20 mouse cellular contexts compared by ENCODE assay signal in genomic region chr3:110356822-110357594, GRCm38 (mm10).
"Had no signal": no experiment of that assay in that cellular context is flagged by ENCODE, and none has a peak within 500 bp of the region (broad histone marks: within the 10 kb centered on the region; RNA-seq: fewer than 3 reads in every experiment).

No protein-coding gene starts in this region.

- H3K27ac ChIP-seq: midbrain, embryonic 10.5 days; midbrain, embryonic 12.5 days; neural tube, embryonic 13.5 days; neural tube, embryonic 15.5 days; stomach, embryonic 15.5 days; stomach, postnatal 0 days had no signal

- H3K9me3 ChIP-seq: midbrain, embryonic 10.5 days; midbrain, embryonic 12.5 days; neural tube, embryonic 13.5 days; neural tube, embryonic 15.5 days; stomach, embryonic 15.5 days had no signal

- H3K27me3 ChIP-seq: midbrain, embryonic 12.5 days; neural tube, embryonic 13.5 days; neural tube, embryonic 15.5 days; stomach, embryonic 15.5 days had no signal

- H3K4me1 ChIP-seq: midbrain, embryonic 10.5 days; midbrain, embryonic 12.5 days; neural tube, embryonic 13.5 days; neural tube, embryonic 15.5 days; stomach, embryonic 15.5 days had no signal

- H3K9ac ChIP-seq: liver, postnatal 0 days; lung, embryonic 14.5 days; midbrain, embryonic 12.5 days; neural tube, embryonic 13.5 days; neural tube, embryonic 15.5 days; stomach, embryonic 15.5 days had no signal

- H3K36me3 ChIP-seq: midbrain, embryonic 10.5 days; midbrain, embryonic 12.5 days; neural tube, embryonic 13.5 days; neural tube, embryonic 15.5 days; stomach, embryonic 15.5 days had no signal

- H3K4me2 ChIP-seq: lung, embryonic 14.5 days; midbrain, embryonic 12.5 days; neural tube, embryonic 13.5 days; neural tube, embryonic 15.5 days; stomach, embryonic 15.5 days had no signal

- ATAC-seq: liver, postnatal 0 days; midbrain, embryonic 16.5 days had no signal

- DNase-seq: liver, postnatal 0 days; lung, embryonic 14.5 days; lung, postnatal 10 days; lung, postnatal 4 days; midbrain, embryonic 14.5 days; retina, postnatal 1 day; right cerebral cortex, adult 18-20 months; right cerebral cortex, postnatal 25 days; right cerebral cortex, postnatal 4 days; thymus, adult 2 months; thymus, postnatal 25 days; thymus, postnatal 4 days had no signal

- H3K4me3 ChIP-seq: midbrain, embryonic 10.5 days; midbrain, embryonic 12.5 days; myocyte; neural tube, embryonic 13.5 days; neural tube, embryonic 15.5 days; stomach, embryonic 15.5 days had no signal
